Mouse (Mus musculus) forebrain, embryonic 10.5 days (tissue): ENCODE data around the gene A630095N17Rik. TPM values are rescaled to one million over a fixed set of nuclear protein-coding genes. Genes with fewer than 3 reads are reported as not detected.

Experiments
- microRNA-seq: library from miRNA; unstranded; fragments of <30 nt; microRNA quantifications from one replicate; pipeline ENCODE4, GENCODE M21; 2017
- polyA plus RNA-seq: library from polyadenylated mRNA; unstranded; fragments of >200 nt; fragmentation: Nextera tagmentation; extraction: Ambion mirVana; gene quantifications from 2 replicates; pipeline ENCODE4 v1.2.1, GENCODE M21; 2016

The A630095N17Rik gene
- polyA plus RNA-seq, 1 experiment from 2014 or later, result not detected

Small RNAs within 50 kb of the gene (microRNA-seq; reads per million reads assigned to microRNA genes)
- gene Gm27943, result not detected

Other genes starting within 250 kb of the A630095N17Rik start
- 12.2 and 12.4 TPM in 2 replicates for gene Nhej1, start 106.9 kb downstream of the A630095N17Rik start, polyA plus RNA-seq
- gene Slc23a3, start 98.2 kb downstream of the A630095N17Rik start, polyA plus RNA-seq, result not detected in 2 replicates
- gene Cnppd1, start 89.4 kb downstream of the A630095N17Rik start, polyA plus RNA-seq, result 41.0 and 43.6 TPM in 2 replicates
- gene Retreg2, start 89.3 kb downstream of the A630095N17Rik start, polyA plus RNA-seq, result 42.0 and 42.7 TPM in 2 replicates
- gene Zfand2b, start 63.5 kb downstream of the A630095N17Rik start, polyA plus RNA-seq, result 26.8 and 29.0 TPM in 2 replicates
- 41.9 and 45.4 TPM in 2 replicates for gene Abcb6, start 51.7 kb downstream of the A630095N17Rik start, polyA plus RNA-seq
- gene Ankzf1, start 40.0 kb downstream of the A630095N17Rik start, polyA plus RNA-seq, result 20.9 and 24.1 TPM in 2 replicates
- 17.4 and 19.2 TPM in 2 replicates for gene Atg9a, start 39.9 kb downstream of the A630095N17Rik start, polyA plus RNA-seq
- 14.4 and 15.3 TPM in 2 replicates for gene Glb1l, start 21.3 kb downstream of the A630095N17Rik start, polyA plus RNA-seq
- gene Stk16, start 21.3 kb downstream of the A630095N17Rik start, polyA plus RNA-seq, result 151 and 153 TPM in 2 replicates
- 11.0 and 13.7 TPM in 2 replicates for gene Tuba4a, start 12.2 kb downstream of the A630095N17Rik start, polyA plus RNA-seq
- gene Dnajb2, start 4.3 kb upstream of the A630095N17Rik start, polyA plus RNA-seq, result 28.0 and 28.6 TPM in 2 replicates
- gene Ptprn, start 32.4 kb upstream of the A630095N17Rik start, polyA plus RNA-seq, result 1.5 and 1.6 TPM in 2 replicates
- 2.6 and 3.4 TPM in 2 replicates for gene Resp18, start 46.3 kb upstream of the A630095N17Rik start, polyA plus RNA-seq
- 124 and 126 TPM in 2 replicates for gene Dnpep, start 85.9 kb upstream of the A630095N17Rik start, polyA plus RNA-seq
- 2.6 and 4.3 TPM in 2 replicates for gene Des, start 128.2 kb upstream of the A630095N17Rik start, polyA plus RNA-seq
- gene Speg, start 143.2 kb upstream of the A630095N17Rik start, polyA plus RNA-seq, result 23.2 and 29.3 TPM in 2 replicates
- gene Gmppa, start 203.8 kb upstream of the A630095N17Rik start, polyA plus RNA-seq, result 55.9 and 60.1 TPM in 2 replicates
- gene Asic4, start 218.3 kb upstream of the A630095N17Rik start, polyA plus RNA-seq, result 3.1 and 3.4 TPM in 2 replicates
- gene Chpf, start 247.2 kb upstream of the A630095N17Rik start, polyA plus RNA-seq, result 20.1 and 20.5 TPM in 2 replicates
- 4.5 and 6.1 TPM in 2 replicates for gene Tmem198, start 247.4 kb upstream of the A630095N17Rik start, polyA plus RNA-seq